Mouse (Mus musculus): ENCODE measurements around the gene Cryge. TPM values are rescaled to one million over a fixed set of nuclear protein-coding genes. Genes with fewer than 3 reads are reported as not detected.
"Not testable (repeated sequence)": the region's sequence is repeated elsewhere in the genome, so short reads cannot be mapped to it uniquely, and the experiment has no call there.

Cryge gene
- total RNA-seq (2017) = not detected in 3 replicates

GRCm38 (mm10) chr1:65050952-65051351 lies at the start of gene Cryge:
Gene Cryge, minus strand, starts transcription at chr1:65051149.
- not testable (repeated sequence) for ATAC-seq (replicated peaks; ENCODE audit: insufficient number of reproducible peaks, low FRiP score, low TSS enrichment, poor library complexity, severe bottlenecking)

- no peak for ATAC-seq (replicated peaks; ENCODE audit: insufficient number of reproducible peaks, low FRiP score, low TSS enrichment, poor library complexity, severe bottlenecking)
These were observed 46.0 kb upstream of the Cryge start for GRCm38 (mm10) chr1:65096953-65097352.

GRCm38 (mm10) chr1:65091566-65091965 lies 40.6 kb upstream of the Cryge start:
- ATAC-seq (replicated peaks; ENCODE audit: insufficient number of reproducible peaks, low FRiP score, low TSS enrichment, poor library complexity, severe bottlenecking) = no peak

- ATAC-seq (replicated peaks; ENCODE audit: insufficient number of reproducible peaks, low FRiP score, low TSS enrichment, poor library complexity, severe bottlenecking) = peak; percentile 91
These were observed 39.4 kb upstream of the Cryge start for GRCm38 (mm10) chr1:65090370-65090769.

- peak; percentile 74 for ATAC-seq (replicated peaks; ENCODE audit: insufficient number of reproducible peaks, low FRiP score, low TSS enrichment, poor library complexity, severe bottlenecking)
These were observed 37.8 kb upstream of the Cryge start for GRCm38 (mm10) chr1:65088567-65089356.

GRCm38 (mm10) chr1:65082188-65082587 lies 31.2 kb upstream of the Cryge start, which contains the start of gene Crygb:
Gene Crygb, minus strand, starts transcription at chr1:65082288.
- no peak for ATAC-seq (replicated peaks; ENCODE audit: insufficient number of reproducible peaks, low FRiP score, low TSS enrichment, poor library complexity, severe bottlenecking)

- no peak for ATAC-seq (replicated peaks; ENCODE audit: insufficient number of reproducible peaks, low FRiP score, low TSS enrichment, poor library complexity, severe bottlenecking)
These were observed 24.7 kb upstream of the Cryge start for GRCm38 (mm10) chr1:65075607-65076006.

- ATAC-seq (replicated peaks; ENCODE audit: insufficient number of reproducible peaks, low FRiP score, low TSS enrichment, poor library complexity, severe bottlenecking) = no peak
These were observed 22.6 kb upstream of the Cryge start, which contains the start of gene Crygc for GRCm38 (mm10) chr1:65073589-65073988. Gene Crygc, minus strand, starts transcription at chr1:65073689.

GRCm38 (mm10) chr1:65067842-65068241 lies 16.9 kb upstream of the Cryge start:
- ATAC-seq (replicated peaks; ENCODE audit: insufficient number of reproducible peaks, low FRiP score, low TSS enrichment, poor library complexity, severe bottlenecking) = no peak

- no peak for ATAC-seq (replicated peaks; ENCODE audit: insufficient number of reproducible peaks, low FRiP score, low TSS enrichment, poor library complexity, severe bottlenecking)
These were observed 13.3 kb upstream of the Cryge start for GRCm38 (mm10) chr1:65064201-65064600.

- ATAC-seq (replicated peaks; ENCODE audit: insufficient number of reproducible peaks, low FRiP score, low TSS enrichment, poor library complexity, severe bottlenecking) = no peak
These were observed 12.4 kb upstream of the Cryge start, which contains the start of gene Crygd for GRCm38 (mm10) chr1:65063352-65063751. Gene Crygd, minus strand, starts transcription at chr1:65063452.

- no peak for ATAC-seq (replicated peaks; ENCODE audit: insufficient number of reproducible peaks, low FRiP score, low TSS enrichment, poor library complexity, severe bottlenecking)
These were observed 1.2 kb upstream of the Cryge start for GRCm38 (mm10) chr1:65052140-65052539.

GRCm38 (mm10) chr1:65051696-65052095 lies 747 bp upstream of the Cryge start:
- ATAC-seq (replicated peaks; ENCODE audit: insufficient number of reproducible peaks, low FRiP score, low TSS enrichment, poor library complexity, severe bottlenecking) = no peak

- ATAC-seq (replicated peaks; ENCODE audit: insufficient number of reproducible peaks, low FRiP score, low TSS enrichment, poor library complexity, severe bottlenecking) = no peak
These were observed 2.2 kb downstream of the Cryge start for GRCm38 (mm10) chr1:65048781-65049180.

GRCm38 (mm10) chr1:65046401-65047109 lies 4.4 kb downstream of the Cryge start:
- 0 out of 2 replicates have a peak, but pooled peaks have one; percentile 54 for ATAC-seq (replicated peaks; ENCODE audit: insufficient number of reproducible peaks, low FRiP score, low TSS enrichment, poor library complexity, severe bottlenecking)

- no peak for ATAC-seq (replicated peaks; ENCODE audit: insufficient number of reproducible peaks, low FRiP score, low TSS enrichment, poor library complexity, severe bottlenecking)
These were observed 7.5 kb downstream of the Cryge start for GRCm38 (mm10) chr1:65043433-65043832.

- ATAC-seq (replicated peaks; ENCODE audit: insufficient number of reproducible peaks, low FRiP score, low TSS enrichment, poor library complexity, severe bottlenecking) = no peak
These were observed 9.1 kb downstream of the Cryge start for GRCm38 (mm10) chr1:65041837-65042236.

- no peak for ATAC-seq (replicated peaks; ENCODE audit: insufficient number of reproducible peaks, low FRiP score, low TSS enrichment, poor library complexity, severe bottlenecking)
These were observed 10.1 kb downstream of the Cryge start for GRCm38 (mm10) chr1:65040806-65041205.

- no peak for ATAC-seq (replicated peaks; ENCODE audit: insufficient number of reproducible peaks, low FRiP score, low TSS enrichment, poor library complexity, severe bottlenecking)
These were observed 11.3 kb downstream of the Cryge start for GRCm38 (mm10) chr1:65039679-65040078.

- no peak for ATAC-seq (replicated peaks; ENCODE audit: insufficient number of reproducible peaks, low FRiP score, low TSS enrichment, poor library complexity, severe bottlenecking)
These were observed 13.4 kb downstream of the Cryge start for GRCm38 (mm10) chr1:65037542-65037941.

Data from monocyte, adult 5-6 weeks (primary cell).